Mouse (Mus musculus) activated CD4-positive, CD25-positive, alpha-beta regulatory T cell, adult 4 months (primary cell): ENCODE measurements around the gene Tmem110. TPM values are rescaled to one million over a fixed set of nuclear protein-coding genes. Genes with fewer than 3 reads are reported as not detected.

Experiments
- ATAC-seq: one replicate; pipeline ENCODE4 v1.8.0; 2017
- polyA plus RNA-seq, 2 experiments: library from polyadenylated mRNA; unstranded; fragments of 100-300 nt; shearing (Covaris generic); gene quantifications; one replicate each; pipeline ENCODE4 v1.2.1; 2017

Tmem110 gene
- polyA plus RNA-seq, 2 experiments from 2014 or later = 4.9 to 5.7 TPM

DNA sequence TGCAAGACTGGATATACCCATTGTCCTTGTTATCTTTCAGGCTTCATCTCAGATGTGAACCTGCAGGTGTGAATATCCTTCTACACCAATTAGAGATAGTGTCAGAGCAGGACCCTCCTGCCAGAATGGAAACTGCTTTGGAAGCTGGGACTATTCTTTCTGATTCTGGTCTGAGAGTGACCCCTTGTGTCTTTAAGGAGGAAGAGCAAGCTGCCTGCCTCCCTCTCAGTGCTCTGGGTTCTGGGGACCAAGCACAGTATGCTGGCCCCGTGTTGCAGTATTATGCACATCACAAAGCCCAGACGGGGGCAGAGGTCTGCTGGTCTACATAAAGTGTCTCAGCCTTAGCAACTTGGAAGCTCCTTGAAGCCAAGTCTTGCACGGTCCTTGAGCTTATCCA is 39.9 kb downstream of the Tmem110 start:
- no peak for ATAC-seq

- ATAC-seq = no peak
These were observed 41.7 kb downstream of the Tmem110 start for GRCm38 (mm10) chr14:30867042-30867441.

GRCm38 (mm10) chr14:30868826-30869225 is 43.4 kb downstream of the Tmem110 start:
- ATAC-seq = no peak

GRCm38 (mm10) chr14:30869391-30869801 is 44.0 kb downstream of the Tmem110 start:
- no peak for ATAC-seq

DNA sequence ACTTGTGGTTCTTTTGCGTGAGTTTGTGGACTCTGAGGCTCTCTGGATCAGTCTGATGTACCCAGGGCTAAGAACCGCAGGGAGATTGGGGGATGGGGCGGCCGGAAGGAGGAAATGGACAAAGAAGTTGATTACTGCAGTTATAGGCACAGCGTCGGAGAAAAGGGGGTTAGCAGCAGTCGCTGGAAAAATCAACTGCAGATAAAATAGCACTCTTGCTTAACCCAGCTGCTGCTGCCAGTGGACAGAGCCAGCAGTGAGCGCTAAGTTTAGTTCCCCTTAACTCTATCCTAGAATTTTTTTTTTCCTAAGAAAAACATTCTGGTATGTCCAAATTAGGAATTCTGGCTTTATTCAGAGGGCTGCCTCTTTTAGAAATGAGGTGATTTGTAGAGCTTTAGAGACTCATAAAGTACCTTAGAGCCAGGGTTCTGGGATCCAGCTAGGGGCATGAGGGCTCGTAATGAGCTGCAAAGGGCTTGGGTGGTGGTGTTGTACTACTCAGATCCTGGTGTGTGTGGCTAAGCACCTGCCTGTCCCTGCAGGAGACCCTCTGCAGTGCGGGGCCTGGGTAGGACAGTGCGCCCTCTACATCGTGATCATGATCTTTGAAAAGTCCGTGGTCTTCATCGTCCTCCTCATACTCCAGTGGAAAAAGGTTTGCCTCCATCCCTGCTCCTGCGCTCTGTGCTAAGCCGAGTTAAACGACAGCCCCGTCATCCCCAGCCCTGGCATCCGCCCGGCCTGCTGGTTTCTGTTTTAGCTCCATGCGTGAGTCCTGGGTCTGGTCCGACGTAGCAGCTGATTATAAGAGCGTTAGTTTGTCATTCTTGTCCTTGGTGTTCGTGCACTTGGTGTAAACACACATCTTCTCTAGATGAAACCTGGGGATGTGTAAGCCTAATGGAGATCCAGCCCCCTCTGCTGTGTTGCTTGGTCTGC is 45.1 kb downstream of the Tmem110 start:
- ATAC-seq = no peak

DNA sequence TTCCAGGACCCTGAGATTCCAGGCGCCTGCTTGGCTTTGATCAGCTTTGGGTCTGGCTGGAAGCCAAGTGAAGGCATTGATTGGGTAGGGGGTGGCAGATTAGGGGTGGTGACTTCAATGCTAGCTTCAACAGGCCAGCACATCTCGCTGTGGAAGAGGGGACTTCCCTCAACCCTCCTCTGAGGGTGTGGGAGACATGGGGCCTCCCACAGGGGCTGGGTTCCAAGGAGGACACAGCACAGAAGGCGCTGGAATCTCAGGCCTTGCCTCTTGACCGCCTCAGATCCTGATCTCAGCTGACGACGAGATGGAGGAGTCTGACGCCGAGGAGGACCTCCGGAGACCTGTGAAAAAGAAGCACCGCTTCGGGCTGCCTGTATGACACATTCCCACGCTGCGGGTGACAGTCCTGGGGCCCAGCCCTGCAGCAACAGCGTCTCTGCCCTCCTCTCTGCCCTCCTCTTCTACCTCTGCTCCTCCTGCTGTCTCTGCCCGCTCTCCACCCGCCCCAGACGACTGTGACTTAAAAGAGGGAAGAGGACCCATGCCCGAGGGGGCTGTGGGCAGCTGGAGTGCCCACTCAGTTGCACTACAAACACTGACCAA is 48.8 kb downstream of the Tmem110 start:
- ATAC-seq = no peak

GRCm38 (mm10) chr14:30875130-30875865 is 49.9 kb downstream of the Tmem110 start:
- no peak for ATAC-seq

- ATAC-seq = no peak
These were observed 50.6 kb downstream of the Tmem110 start for GRCm38 (mm10) chr14:30875955-30876354.

DNA sequence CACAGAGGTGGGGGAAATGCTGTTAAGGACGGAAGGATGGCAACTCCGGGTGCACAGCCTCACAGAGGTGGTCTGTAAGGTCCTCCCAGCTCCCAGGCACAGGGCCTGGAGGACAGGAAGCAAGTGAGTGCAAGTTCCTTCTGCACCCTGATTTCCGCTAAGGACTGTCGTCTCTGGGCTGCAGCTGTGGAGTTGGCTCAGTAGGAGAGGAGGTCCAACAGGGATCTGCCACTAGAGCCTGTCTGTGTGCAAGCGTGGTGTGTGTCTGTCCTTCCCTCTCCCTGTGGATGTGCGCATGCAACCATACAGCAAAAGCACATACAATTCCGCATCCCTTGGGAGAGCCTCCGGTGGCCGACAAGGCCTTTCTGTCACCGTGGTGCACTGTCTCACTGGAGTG is 51.1 kb downstream of the Tmem110 start:
- ATAC-seq = no peak

GRCm38 (mm10) chr14:30877827-30878226 is 52.4 kb downstream of the Tmem110 start:
- ATAC-seq = no peak

GRCm38 (mm10) chr14:30878958-30879571 is 53.7 kb downstream of the Tmem110 start, which contains the start of gene Mustn1:
Mustn1 (plus strand) TSS chr14:30879200.
- ATAC-seq = no peak

GRCm38 (mm10) chr14:30879794-30880193 is 54.4 kb downstream of the Tmem110 start:
- no peak for ATAC-seq

GRCm38 (mm10) chr14:30880251-30880650 is 54.9 kb downstream of the Tmem110 start:
- no peak for ATAC-seq

- ATAC-seq = no peak
These were observed 55.7 kb downstream of the Tmem110 start for GRCm38 (mm10) chr14:30880811-30881717.

DNA sequence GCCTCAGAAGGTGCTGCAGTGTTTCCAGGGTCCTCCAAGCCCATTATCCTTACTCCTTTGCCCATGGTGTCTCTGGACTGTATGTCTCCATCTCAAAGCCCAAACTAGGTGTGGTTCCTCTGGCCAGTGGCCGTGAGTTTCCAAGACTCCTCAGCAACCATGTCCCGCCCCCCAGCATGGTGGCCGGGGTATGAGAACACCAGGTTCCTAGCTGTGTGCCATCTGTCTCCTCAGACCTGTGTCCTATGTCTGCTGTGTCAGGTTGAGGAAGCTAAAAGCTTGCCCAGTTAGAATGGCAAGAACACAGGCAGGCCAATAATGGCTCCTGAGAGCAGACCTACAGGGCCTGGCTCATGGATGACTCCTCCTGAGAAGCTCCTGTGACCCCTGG is 56.3 kb downstream of the Tmem110 start:
- no peak for ATAC-seq

GRCm38 (mm10) chr14:30885298-30885697 is 59.9 kb downstream of the Tmem110 start:
- ATAC-seq = no peak

DNA sequence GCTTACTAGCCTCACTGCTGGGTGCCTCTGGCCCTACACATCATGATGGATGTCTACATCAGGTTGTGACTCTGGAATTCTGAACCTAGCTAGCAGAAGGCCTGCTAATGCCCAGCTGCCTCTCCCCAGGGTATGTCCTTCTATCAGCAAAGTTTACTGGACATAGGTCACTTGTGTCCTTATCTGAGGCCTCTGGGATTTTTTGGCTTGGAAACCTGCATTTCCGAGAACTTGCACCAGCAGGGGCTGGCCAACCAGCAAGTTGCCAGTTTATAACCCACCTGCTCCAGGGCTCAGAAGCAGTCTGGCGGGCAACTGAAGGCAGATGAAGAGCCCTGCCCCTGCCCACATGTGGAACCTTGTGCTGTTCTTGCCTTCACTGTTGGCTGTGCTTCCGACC is 60.8 kb downstream of the Tmem110 start, which contains the start of gene Itih4:
Gene Itih4 (plus strand): TSS at position 273 of the 400 bp plus-strand sequence.
- no peak for ATAC-seq

- ATAC-seq = no peak
These were observed 62.9 kb downstream of the Tmem110 start for GRCm38 (mm10) chr14:30888271-30888732.

GRCm38 (mm10) chr14:30899972-30900371 is 74.6 kb downstream of the Tmem110 start:
- ATAC-seq = no peak

GRCm38 (mm10) chr14:30902628-30903027 is 77.2 kb downstream of the Tmem110 start:
- ATAC-seq = no peak

DNA sequence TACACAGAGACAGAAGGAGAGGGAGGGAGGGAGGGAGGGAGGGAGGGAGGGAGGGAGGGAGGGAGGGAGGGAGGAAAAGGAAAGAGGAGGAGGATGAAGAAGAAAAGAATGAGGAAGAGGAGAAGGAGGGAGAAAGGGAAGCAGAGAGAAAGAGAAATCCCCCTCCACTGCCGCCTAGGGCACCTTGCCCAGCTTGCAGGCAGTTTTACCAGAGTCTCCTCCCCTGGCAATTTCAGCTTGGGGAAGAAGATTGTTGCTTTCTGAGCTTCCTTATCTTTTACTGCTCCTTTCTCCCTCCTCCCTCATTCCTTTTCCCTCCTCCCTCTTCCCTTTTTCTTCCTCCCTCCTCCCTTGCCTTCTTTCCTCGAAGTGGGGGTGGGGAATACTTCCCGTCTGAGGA is 77.6 kb downstream of the Tmem110 start:
- ATAC-seq = no peak
